Mouse (Mus musculus) heart, postnatal 0 days (tissue): ENCODE data around the gene Pds5b.

Experiments used
- CTCF ChIP-seq: IDR thresholded peaks from 2 replicates; pipeline ENCODE4 v1.5.1; 2016; ENCODE audit warnings: antibody characterized with exemption, control low read depth, low read depth
- EP300 ChIP-seq: IDR thresholded peaks from 2 replicates; pipeline ENCODE4 v1.6.1; 2016; ENCODE audit warnings: antibody characterized with exemption, low read depth

DNA sequence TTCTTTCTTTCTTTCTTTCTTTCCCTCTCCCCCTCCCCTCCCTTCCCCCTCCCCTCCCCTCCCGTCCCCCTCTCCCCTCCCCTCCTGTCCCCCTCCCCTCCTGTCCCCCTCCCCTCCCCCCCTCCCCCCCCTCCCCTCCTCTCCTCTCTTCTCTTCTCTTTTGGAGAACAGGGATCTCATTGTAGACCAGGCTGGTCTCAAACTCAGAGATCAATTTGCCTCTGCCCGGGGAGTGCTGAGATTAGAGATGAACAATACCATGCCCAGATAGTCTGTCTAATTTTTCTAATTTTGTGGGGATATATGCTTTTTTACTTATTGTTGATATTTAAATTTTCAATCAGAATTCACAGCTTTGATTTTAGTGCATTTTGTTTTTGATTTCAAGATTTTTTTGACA, 67.1 kb downstream of the Pds5b start:
- no peak for TF ChIP-seq EP300
- TF ChIP-seq CTCF = no peak
